Mouse (Mus musculus) monocyte, adult 5-6 weeks (primary cell): Measurements from ENCODE around the gene Prss42. TPM values are rescaled to one million over a fixed set of nuclear protein-coding genes. Genes with fewer than 3 reads are reported as not detected.

Experiments
- ATAC-seq: fragments of 153-309, 156-312 bp; replicated peaks from 2 replicates; pipeline ENCODE4 v1.8.0; 2017; ENCODE audit warnings: mild to moderate bottlenecking; ENCODE audit not compliant: low TSS enrichment, insufficient number of reproducible peaks, severe bottlenecking, poor library complexity, low FRiP score
- total RNA-seq: library from RNA; stranded (forward); fragments of 200-1000, 200-491, 200-594 nt; gene quantifications from 3 replicates; pipeline ENCODE4 v1.2.3, GENCODE M21; 2017

The Prss42 gene
- not detected in 3 replicates for total RNA-seq

GRCm38 (mm10) chr9:110797866-110798265 is at the start of gene Prss42:
TSS of gene Prss42 (plus strand) at chr9:110798166.
- ATAC-seq: no peak

- no peak for ATAC-seq
Measured at GRCm38 (mm10) chr9:110748451-110748850, 49.5 kb upstream of the Prss42 start.

- no peak for ATAC-seq
Measured at GRCm38 (mm10) chr9:110750404-110751187, 47.4 kb upstream of the Prss42 start.

- no peak for ATAC-seq
Measured at GRCm38 (mm10) chr9:110751412-110751811, 46.6 kb upstream of the Prss42 start.

GRCm38 (mm10) chr9:110752917-110753435 is 45.0 kb upstream of the Prss42 start:
- no peak for ATAC-seq

GRCm38 (mm10) chr9:110753773-110754172 is 44.2 kb upstream of the Prss42 start:
- ATAC-seq: no peak

- ATAC-seq: no peak
Measured at GRCm38 (mm10) chr9:110757816-110758215, 40.1 kb upstream of the Prss42 start.

GRCm38 (mm10) chr9:110758605-110759004 is 39.4 kb upstream of the Prss42 start:
- ATAC-seq: no peak

GRCm38 (mm10) chr9:110759265-110759664 is 38.7 kb upstream of the Prss42 start:
- ATAC-seq: peak; percentile 61; the same call in 1 of the 2 replicates

GRCm38 (mm10) chr9:110760886-110761285 is 37.1 kb upstream of the Prss42 start:
- no peak for ATAC-seq

GRCm38 (mm10) chr9:110762763-110763162 is 35.2 kb upstream of the Prss42 start:
- ATAC-seq: no peak

GRCm38 (mm10) chr9:110763405-110763804 is 34.6 kb upstream of the Prss42 start:
- no peak for ATAC-seq

- no peak for ATAC-seq
Measured at GRCm38 (mm10) chr9:110772336-110772735, 25.6 kb upstream of the Prss42 start.

- no peak for ATAC-seq
Measured at GRCm38 (mm10) chr9:110774403-110775268, 23.3 kb upstream of the Prss42 start.

- no peak for ATAC-seq
Measured at GRCm38 (mm10) chr9:110775269-110776022, 22.5 kb upstream of the Prss42 start.

GRCm38 (mm10) chr9:110778100-110778499 is 19.9 kb upstream of the Prss42 start:
- ATAC-seq: no peak

- no peak for ATAC-seq
Measured at GRCm38 (mm10) chr9:110778559-110778958, 19.4 kb upstream of the Prss42 start.

GRCm38 (mm10) chr9:110779242-110779913 is 18.6 kb upstream of the Prss42 start:
- no peak for ATAC-seq
